Mouse (Mus musculus): ENCODE data around the gene March10. TPM values are rescaled to one million over a fixed set of nuclear protein-coding genes. Genes with fewer than 3 reads are reported as not detected.

The March10 gene
- polyA plus RNA-seq, 1 experiment: not detected

DNA sequence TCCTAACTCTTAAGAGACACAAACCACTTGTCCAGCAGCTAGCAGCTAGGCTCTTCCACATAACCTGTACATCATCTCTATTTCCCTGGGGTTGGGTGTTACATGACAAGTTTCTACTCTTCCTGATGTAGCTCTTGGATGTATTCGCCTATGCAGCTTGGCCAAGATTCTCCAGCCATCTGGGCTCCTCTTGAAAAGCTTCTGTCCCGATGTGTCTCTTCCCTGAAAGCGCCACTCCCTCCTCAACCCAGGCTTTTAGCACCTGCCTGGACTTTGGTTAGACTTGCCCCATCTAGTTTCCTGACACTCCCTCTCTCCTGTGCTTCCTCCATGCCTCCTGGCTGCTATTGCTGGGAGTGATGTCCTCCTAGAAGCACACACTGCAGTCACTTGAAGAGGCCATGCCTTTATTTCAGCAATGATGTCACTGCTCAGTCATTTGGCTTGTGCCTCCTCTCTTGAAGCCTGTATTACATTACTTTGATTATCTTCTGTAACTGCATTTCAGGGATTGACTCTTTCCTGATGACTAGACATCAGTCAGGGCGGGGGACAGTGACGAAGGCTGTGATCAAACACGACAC lies 38.3 kb upstream of the March10 start:
- no peak for TF ChIP-seq CTCF (IDR thresholded peaks at IDR 0.05; ENCODE audit: extremely low read depth, insufficient read length, insufficient replicate concordance, low read depth, low read length)
- TF ChIP-seq POLR2A (IDR thresholded peaks at IDR 0.05; ENCODE audit: low read depth, low read length): no peak
- Histone ChIP-seq H3K27me3 (ENCODE audit: control insufficient read depth, insufficient read depth, low read length) (no peaks in the 10 kb centered on the region), H3K4me1 (ENCODE audit: control insufficient read depth, insufficient read depth, insufficient read length, low read length) (peaks cover 9% of the 10 kb centered on the region; the same call in 1 of the 2 replicates), H3K4me3 (ENCODE audit: low read depth, low read length) (no peak overlapping the region), H3K27ac (ENCODE audit: insufficient read depth, low read depth, low read length) (no peak overlapping the region), H3K36me3 (ENCODE audit: control insufficient read depth, insufficient read depth, low read length) (no peaks in the 10 kb centered on the region)
- WGBS: 42% methylated on average over 6 of the region's 6 CpGs

DNA sequence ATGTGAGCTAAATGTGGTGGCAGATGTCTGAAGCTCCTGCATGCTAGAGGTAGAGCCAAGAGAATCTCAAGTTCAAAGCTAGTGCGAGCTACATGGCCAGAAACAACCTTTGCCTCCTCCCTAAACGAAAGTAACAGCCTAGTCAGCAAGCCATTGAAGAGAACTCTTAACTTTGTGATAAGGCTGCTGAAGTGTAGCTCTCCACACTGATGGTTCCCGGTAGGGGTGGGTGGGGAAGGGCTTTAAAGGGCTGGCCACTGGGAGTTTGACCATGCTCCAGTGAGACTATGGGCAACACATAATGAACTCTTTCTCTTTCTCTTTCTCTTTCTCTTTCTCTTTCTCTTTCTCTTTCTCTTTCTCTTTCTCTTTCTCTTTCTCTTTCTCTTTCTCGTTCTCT lies 35.9 kb upstream of the March10 start:
- Histone ChIP-seq H3K4me1 (ENCODE audit: control insufficient read depth, insufficient read depth, insufficient read length, low read length) (peaks cover 9% of the 10 kb centered on the region; the same call in 1 of the 2 replicates), H3K4me3 (ENCODE audit: low read depth, low read length) (no peak overlapping the region), H3K27ac (ENCODE audit: insufficient read depth, low read depth, low read length) (no peak overlapping the region), H3K36me3 (ENCODE audit: control insufficient read depth, insufficient read depth, low read length) (no peaks in the 10 kb centered on the region), H3K27me3 (ENCODE audit: control insufficient read depth, insufficient read depth, low read length) (no peaks in the 10 kb centered on the region)
- TF ChIP-seq POLR2A (IDR thresholded peaks at IDR 0.05; ENCODE audit: low read depth, low read length) (no peak), CTCF (IDR thresholded peaks at IDR 0.05; ENCODE audit: extremely low read depth, insufficient read length, insufficient replicate concordance, low read depth, low read length) (no peak)
- 48% methylated on average over 4 of the region's 4 CpGs for WGBS

DNA sequence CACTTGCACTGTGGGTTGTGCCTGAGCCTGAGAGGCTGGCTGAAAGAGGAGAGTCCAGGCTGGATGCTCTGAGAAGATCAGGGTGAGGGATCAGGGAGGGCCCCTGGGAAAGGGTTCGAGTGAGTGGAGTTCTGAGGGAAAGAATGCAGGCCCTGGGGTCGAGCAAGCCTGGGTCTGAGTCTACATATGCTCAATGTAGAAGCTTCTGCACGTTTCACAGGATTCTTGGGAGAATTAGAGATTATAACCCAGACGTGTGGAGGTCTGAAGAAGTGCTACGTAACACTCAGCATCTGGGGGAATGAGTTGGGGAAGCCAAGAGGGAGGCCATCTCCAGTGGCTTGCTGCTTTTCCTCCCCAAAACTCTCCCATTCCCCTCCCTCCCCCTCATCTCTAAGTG lies 34.4 kb upstream of the March10 start:
- Histone ChIP-seq H3K4me1 (ENCODE audit: control insufficient read depth, insufficient read depth, insufficient read length, low read length) (peaks cover 9% of the 10 kb centered on the region; the same call in 1 of the 2 replicates), H3K27me3 (ENCODE audit: control insufficient read depth, insufficient read depth, low read length) (no peaks in the 10 kb centered on the region), H3K27ac (ENCODE audit: insufficient read depth, low read depth, low read length) (no peak overlapping the region), H3K4me3 (ENCODE audit: low read depth, low read length) (no peak overlapping the region), H3K36me3 (ENCODE audit: control insufficient read depth, insufficient read depth, low read length) (no peaks in the 10 kb centered on the region)
- WGBS: 78% methylated on average over 5 of the region's 5 CpGs
- TF ChIP-seq POLR2A (IDR thresholded peaks at IDR 0.05; ENCODE audit: low read depth, low read length): no peak
- TF ChIP-seq CTCF (IDR thresholded peaks at IDR 0.05; ENCODE audit: extremely low read depth, insufficient read length, insufficient replicate concordance, low read depth, low read length): no peak

DNA sequence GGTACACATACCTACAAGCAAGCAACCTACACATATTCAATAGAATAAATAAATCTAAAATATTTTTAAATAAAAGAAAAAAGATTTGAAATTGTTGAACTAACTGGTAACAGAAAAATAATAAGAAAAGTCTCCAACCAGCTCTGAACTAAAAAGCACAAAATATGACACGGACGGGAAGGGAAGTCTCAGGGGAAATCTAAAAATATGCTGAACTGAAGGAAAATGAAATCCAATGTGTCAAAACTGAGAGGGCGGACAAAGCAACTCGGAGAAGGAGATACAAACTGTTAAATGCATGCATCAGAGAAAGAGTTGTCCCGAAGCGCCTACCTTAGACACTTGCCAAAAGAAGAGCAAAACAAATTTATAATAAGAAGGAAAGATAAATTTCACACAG lies 28.9 kb upstream of the March10 start:
- H3K4me1 ChIP-seq (ENCODE audit: control insufficient read depth, insufficient read depth, insufficient read length, low read length): no peaks in the 10 kb centered on the region
- H3K36me3 ChIP-seq (ENCODE audit: control insufficient read depth, insufficient read depth, low read length): no peaks in the 10 kb centered on the region
- 84% methylated on average over 6 of the region's 6 CpGs for WGBS
- TF ChIP-seq CTCF (IDR thresholded peaks at IDR 0.05; ENCODE audit: extremely low read depth, insufficient read length, insufficient replicate concordance, low read depth, low read length) (no peak), POLR2A (IDR thresholded peaks at IDR 0.05; ENCODE audit: low read depth, low read length) (no peak)
- H3K27ac ChIP-seq (ENCODE audit: insufficient read depth, low read depth, low read length): no peak overlapping the region
- no peak overlapping the region for H3K4me3 ChIP-seq (ENCODE audit: low read depth, low read length)
- no peaks in the 10 kb centered on the region for H3K27me3 ChIP-seq (ENCODE audit: control insufficient read depth, insufficient read depth, low read length)

DNA sequence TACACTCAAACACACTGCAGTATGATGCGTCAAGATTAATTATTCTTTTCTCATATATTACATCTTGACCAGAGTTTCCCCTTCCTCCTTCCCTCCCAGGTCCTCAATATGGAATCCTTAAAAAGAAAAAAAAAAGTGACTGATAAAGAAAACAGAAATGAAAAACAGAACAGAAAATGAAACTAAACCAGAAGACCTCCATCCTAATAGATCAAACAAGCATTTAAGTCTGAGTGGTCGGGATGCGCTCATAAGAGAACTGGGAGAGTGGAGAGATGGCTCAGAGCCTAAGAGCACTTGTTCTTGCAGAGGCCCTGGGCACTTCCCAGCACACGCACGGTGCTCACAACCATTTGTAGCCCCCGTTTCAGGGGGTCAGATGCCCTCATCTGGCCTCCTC lies 28.5 kb upstream of the March10 start:
- Histone ChIP-seq H3K36me3 (ENCODE audit: control insufficient read depth, insufficient read depth, low read length) (no peaks in the 10 kb centered on the region), H3K27me3 (ENCODE audit: control insufficient read depth, insufficient read depth, low read length) (no peaks in the 10 kb centered on the region), H3K27ac (ENCODE audit: insufficient read depth, low read depth, low read length) (no peak overlapping the region), H3K4me1 (ENCODE audit: control insufficient read depth, insufficient read depth, insufficient read length, low read length) (no peaks in the 10 kb centered on the region), H3K4me3 (ENCODE audit: low read depth, low read length) (no peak overlapping the region)
- WGBS: 68% methylated on average over 6 of the region's 6 CpGs
- no peak for TF ChIP-seq POLR2A (IDR thresholded peaks at IDR 0.05; ENCODE audit: low read depth, low read length)
- TF ChIP-seq CTCF (IDR thresholded peaks at IDR 0.05; ENCODE audit: extremely low read depth, insufficient read length, insufficient replicate concordance, low read depth, low read length): no peak

DNA sequence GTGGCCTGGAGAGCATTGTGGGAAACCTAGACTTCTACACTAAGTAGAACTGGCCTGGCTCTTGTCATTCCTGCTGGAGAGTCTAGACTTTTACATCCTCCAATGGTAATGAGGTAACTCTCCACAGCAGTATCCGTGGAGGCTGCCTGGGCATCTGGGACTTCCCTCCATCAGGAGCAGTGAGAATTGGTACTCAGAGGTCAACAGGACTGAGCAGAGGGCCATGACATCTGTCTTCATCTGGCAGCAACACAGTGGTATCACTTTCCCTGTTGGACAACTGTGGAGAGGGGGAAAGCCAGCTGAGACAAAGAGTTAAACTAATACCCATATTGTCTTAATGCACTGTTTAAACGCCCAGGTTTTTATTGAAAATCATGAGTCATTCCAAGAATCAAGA lies 26.2 kb upstream of the March10 start:
- WGBS: 66% methylated on average over 2 of the region's 2 CpGs
- Histone ChIP-seq H3K4me1 (ENCODE audit: control insufficient read depth, insufficient read depth, insufficient read length, low read length) (no peaks in the 10 kb centered on the region), H3K27me3 (ENCODE audit: control insufficient read depth, insufficient read depth, low read length) (no peaks in the 10 kb centered on the region), H3K27ac (ENCODE audit: insufficient read depth, low read depth, low read length) (no peak overlapping the region), H3K36me3 (ENCODE audit: control insufficient read depth, insufficient read depth, low read length) (no peaks in the 10 kb centered on the region), H3K4me3 (ENCODE audit: low read depth, low read length) (no peak overlapping the region)
- TF ChIP-seq CTCF (IDR thresholded peaks at IDR 0.05; ENCODE audit: extremely low read depth, insufficient read length, insufficient replicate concordance, low read depth, low read length) (no peak), POLR2A (IDR thresholded peaks at IDR 0.05; ENCODE audit: low read depth, low read length) (no peak)

DNA sequence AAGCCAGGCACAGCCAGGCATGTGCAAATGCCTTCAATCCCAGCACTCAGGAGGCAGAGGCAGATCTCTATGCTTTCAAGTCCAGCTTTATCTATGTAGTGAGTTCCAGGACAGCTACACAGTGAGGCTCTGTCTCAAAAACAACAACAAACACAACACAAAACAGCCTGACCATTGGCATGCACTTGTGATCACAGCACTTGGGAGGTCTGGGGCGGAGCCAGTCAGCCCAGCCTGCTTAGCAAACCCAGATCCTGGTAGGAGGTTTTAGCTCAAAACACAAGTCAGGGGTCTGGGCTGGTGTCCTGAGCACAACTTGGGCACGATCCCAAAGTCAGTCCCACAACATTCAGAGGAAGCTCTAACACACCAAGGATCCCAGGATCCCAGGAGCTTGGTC lies 18.2 kb upstream of the March10 start:
- H3K27ac ChIP-seq (ENCODE audit: insufficient read depth, low read depth, low read length): no peak overlapping the region
- H3K36me3 ChIP-seq (ENCODE audit: control insufficient read depth, insufficient read depth, low read length): no peaks in the 10 kb centered on the region
- no peaks in the 10 kb centered on the region for H3K4me1 ChIP-seq (ENCODE audit: control insufficient read depth, insufficient read depth, insufficient read length, low read length)
- TF ChIP-seq POLR2A (IDR thresholded peaks at IDR 0.05; ENCODE audit: low read depth, low read length): no peak
- TF ChIP-seq CTCF (IDR thresholded peaks at IDR 0.05; ENCODE audit: extremely low read depth, insufficient read length, insufficient replicate concordance, low read depth, low read length): no peak
- no peak overlapping the region for H3K4me3 ChIP-seq (ENCODE audit: low read depth, low read length)
- H3K27me3 ChIP-seq (ENCODE audit: control insufficient read depth, insufficient read depth, low read length): no peaks in the 10 kb centered on the region
- WGBS: 79% methylated on average over 2 of the region's 2 CpGs

Measured in small intestine, adult 2 months (tissue).